Comparison of ENCODE assay signal across 8 mouse cellular contexts in the genomic region with DNA sequence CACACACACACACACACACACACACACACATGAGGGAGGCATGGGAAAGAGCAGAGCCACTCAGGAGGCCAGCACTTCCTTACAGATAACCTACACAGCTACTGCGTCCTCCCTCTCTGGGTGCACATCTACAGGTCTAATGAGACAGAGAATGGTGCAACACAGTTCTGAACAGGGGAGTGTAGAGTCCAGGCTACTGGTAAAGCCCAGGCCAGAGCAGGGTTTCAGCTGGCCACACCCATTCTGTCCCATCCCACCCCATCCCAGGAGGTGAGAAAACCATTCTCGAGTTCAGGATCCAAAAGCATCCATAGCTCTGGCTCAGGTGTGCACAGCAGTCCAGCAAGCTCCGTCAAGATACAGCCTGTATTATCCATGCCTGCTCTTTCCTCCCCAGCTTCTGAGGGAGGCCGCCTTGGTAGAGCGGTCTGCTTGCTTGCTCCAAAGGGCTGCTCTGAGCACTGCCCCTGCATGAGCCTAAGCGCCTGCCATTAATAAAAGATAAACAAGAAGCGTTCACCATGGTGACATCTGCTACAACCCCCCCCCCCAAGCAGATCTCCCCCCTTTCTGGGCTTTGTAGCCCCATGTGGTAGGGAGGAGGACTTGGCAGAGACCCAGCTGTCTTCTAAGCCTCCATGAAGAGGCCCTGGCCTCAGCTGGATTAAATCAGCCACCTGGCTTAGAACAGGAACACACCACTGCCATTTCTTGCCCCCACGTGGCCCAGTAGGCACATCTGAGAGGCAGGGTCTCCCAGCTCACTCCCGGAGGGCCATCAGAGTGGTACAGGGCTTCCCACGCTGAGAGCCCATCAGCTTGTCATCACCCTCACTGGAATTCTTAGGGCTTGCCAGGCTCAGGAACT.
DNase-seq lines count a peak whose midpoint lies in the region; ATAC-seq lines count a peak whose summit lies in the region.

No protein-coding gene starts in this region.

- no peaks in the 10 kb centered on the region for H3K27me3 ChIP-seq in lung, embryonic 15.5 days
- H3K27me3 ChIP-seq in forebrain, embryonic 14.5 days (replicated peaks; ENCODE audit: control insufficient read depth, insufficient read depth, low read length): no peaks in the 10 kb centered on the region
- H3K27me3 ChIP-seq in hindbrain, embryonic 12.5 days: no peaks in the 10 kb centered on the region

- no peak overlapping the region for H3K4me3 ChIP-seq in lung, embryonic 15.5 days
- no peak overlapping the region for H3K4me3 ChIP-seq in forebrain, embryonic 14.5 days (ENCODE audit: low read depth, low read length)
- no peak overlapping the region for H3K4me3 ChIP-seq in hindbrain, embryonic 12.5 days

- peaks cover 19% of the 10 kb centered on the region for H3K4me1 ChIP-seq in lung, embryonic 15.5 days
- peaks cover 22% of the 10 kb centered on the region for H3K4me1 ChIP-seq in forebrain, embryonic 14.5 days (ENCODE audit: control insufficient read depth, insufficient read depth, low read length)
- peaks cover 23% of the 10 kb centered on the region for H3K4me1 ChIP-seq in hindbrain, embryonic 12.5 days

- WGBS in lung, embryonic 15.5 days: 30% methylated on average over 10 of the region's 10 CpGs
- 34% methylated on average over 10 of the region's 10 CpGs for WGBS in forebrain, embryonic 14.5 days
- 35% methylated on average over 10 of the region's 10 CpGs for WGBS in hindbrain, embryonic 12.5 days

- no peaks in the 10 kb centered on the region for H3K36me3 ChIP-seq in lung, embryonic 15.5 days
- no peaks in the 10 kb centered on the region for H3K36me3 ChIP-seq in forebrain, embryonic 14.5 days (ENCODE audit: control insufficient read depth, insufficient read depth, low read length)
- no peaks in the 10 kb centered on the region for H3K36me3 ChIP-seq in hindbrain, embryonic 12.5 days

- no peak overlapping the region for H3K9ac ChIP-seq in lung, embryonic 15.5 days
- no peak overlapping the region; the same call in 1 of the 2 replicates for H3K9ac ChIP-seq in forebrain, embryonic 14.5 days (ENCODE audit: low read length)
- H3K9ac ChIP-seq in hindbrain, embryonic 12.5 days: no peak overlapping the region

- no peaks in the 10 kb centered on the region for H3K9me3 ChIP-seq in lung, embryonic 15.5 days
- no peaks in the 10 kb centered on the region for H3K9me3 ChIP-seq in forebrain, embryonic 14.5 days (replicated peaks; ENCODE audit: control insufficient read depth, low read length)
- no peaks in the 10 kb centered on the region for H3K9me3 ChIP-seq in hindbrain, embryonic 12.5 days (replicated peaks)

- DNase-seq in lung, postnatal 25 days (ENCODE audit: low spot score): no peak
- DNase-seq in forebrain, embryonic 14.5 days (ENCODE audit: low spot score): peak; percentile 90
- DNase-seq in lung, postnatal 36 days: peak; percentile 7
- DNase-seq in spleen, postnatal 4 days (ENCODE audit: low spot score in 2 of 2): no peak
- DNase-seq in c-Kit-positive CD71-positive TER-119-positive erythroid progenitor cells, embryonic 14.5 days (ENCODE audit: low spot score): no peak
- DNase-seq in kidney, adult 18-20 months: no peak

- H3K4me2 ChIP-seq in lung, embryonic 15.5 days: no peak overlapping the region
- peak overlapping the region; percentile 21; the same call in 1 of the 2 replicates for H3K4me2 ChIP-seq in forebrain, embryonic 14.5 days (ENCODE audit: low read length)
- no peak overlapping the region for H3K4me2 ChIP-seq in hindbrain, embryonic 12.5 days (replicated peaks)

- peak; percentile 66 for ATAC-seq in lung, embryonic 15.5 days (ENCODE audit: borderline replicate concordance, extremely low read depth, low FRiP score, low TSS enrichment)
- peak; percentile 86 for ATAC-seq in forebrain, embryonic 14.5 days
- ATAC-seq in hindbrain, embryonic 12.5 days (ENCODE audit: low FRiP score): peak; percentile 91

- 0 out of 2 replicates have a peak overlapping the region, but pooled peaks have one; percentile 1 for H3K27ac ChIP-seq in lung, embryonic 15.5 days
- peak overlapping the region; percentile 69 for H3K27ac ChIP-seq in forebrain, embryonic 14.5 days (ENCODE audit: low read depth, low read length)
- H3K27ac ChIP-seq in hindbrain, embryonic 12.5 days: peak overlapping the region; percentile 58

Comparison
In these comparisons a context has a peak if more than half of its experiments do, and no peak if none do; other contexts are left out.
1. DNase-seq: peak in forebrain, embryonic 14.5 days (single experiment) and lung, postnatal 36 days (single experiment); none in lung, postnatal 25 days (single experiment), spleen, postnatal 4 days (0 of 2), c-Kit-positive CD71-positive TER-119-positive erythroid progenitor cells, embryonic 14.5 days (single experiment) and kidney, adult 18-20 months (single experiment).
2. H3K27ac ChIP-seq: peak in every context shown above with its lines; median percentile 69 in forebrain, embryonic 14.5 days; 58 in hindbrain, embryonic 12.5 days; 1 in lung, embryonic 15.5 days.
3. Peak in every context shown above with its lines, with median percentiles within 50 percentile points of each other: ATAC-seq.